12 mouse cellular contexts compared by ENCODE assay signal in genomic region chr5:118374968-118375367, GRCm38 (mm10).
DNase-seq lines count a peak whose midpoint lies in the region; ATAC-seq and TF ChIP-seq lines count a peak whose summit lies in the region.
"Had no signal": no experiment of that assay in that cellular context is flagged by ENCODE, and none has a peak within 500 bp of the region (broad histone marks: within the 10 kb centered on the region; RNA-seq: fewer than 3 reads in every experiment).

No protein-coding gene starts in this region.

- no peaks in the 10 kb centered on the region for H3K36me3 ChIP-seq in kidney, adult 2 months (ENCODE audit: control insufficient read depth, insufficient read depth, low read length)
- H3K36me3 ChIP-seq in kidney, embryonic 15.5 days: no peaks in the 10 kb centered on the region
- no peaks in the 10 kb centered on the region for H3K36me3 ChIP-seq in liver, embryonic 16.5 days (ENCODE audit: control insufficient read depth, insufficient read depth)
- no peaks in the 10 kb centered on the region for H3K36me3 ChIP-seq in forebrain, embryonic 16.5 days (ENCODE audit: control insufficient read depth, insufficient read depth)

- ATAC-seq in kidney, embryonic 15.5 days (replicated peaks; ENCODE audit: low FRiP score): no peak
- no peak for ATAC-seq in liver, embryonic 16.5 days (ENCODE audit: low read depth)
- no peak for ATAC-seq in forebrain, embryonic 16.5 days

- DNase-seq in kidney, adult 2 months: peak; percentile 52
- peak; percentile 20 to 35 for DNase-seq in kidney, adult 8-10 months
- DNase-seq in lung, postnatal 4 days: peak; percentile 60 to 85
- no peak for DNase-seq in frontal cortex, postnatal 14 days (ENCODE audit: low spot score in 2 of 2)
- DNase-seq: adrenal gland, postnatal 25 days; cerebellum, adult 18-20 months; gastrocnemius, postnatal 10 days; right cerebral cortex, postnatal 4 days had no signal

- H3K4me3 ChIP-seq in kidney, adult 2 months (ENCODE audit: insufficient read depth, low read depth, low read length): no peak overlapping the region
- H3K4me3 ChIP-seq in kidney, embryonic 15.5 days (replicated peaks): no peak overlapping the region
- no peak overlapping the region for H3K4me3 ChIP-seq in liver, embryonic 16.5 days (ENCODE audit: low read depth, low read length)
- H3K4me3 ChIP-seq in forebrain, embryonic 16.5 days (replicated peaks; ENCODE audit: low read length): no peak overlapping the region

- no peak overlapping the region for H3K9ac ChIP-seq in kidney, embryonic 15.5 days
- no peak overlapping the region for H3K9ac ChIP-seq in liver, embryonic 16.5 days (ENCODE audit: low read depth, low read length)
- H3K9ac ChIP-seq in forebrain, embryonic 16.5 days (replicated peaks; ENCODE audit: low read depth, low read length): no peak overlapping the region

- H3K4me1 ChIP-seq in kidney, adult 2 months (ENCODE audit: control insufficient read depth, insufficient read depth, low read length): 0 out of 2 replicates have a peak, but pooled peaks cover 3% of the 10 kb centered on the region
- peaks cover 56% of the 10 kb centered on the region for H3K4me1 ChIP-seq in kidney, embryonic 15.5 days
- H3K4me1 ChIP-seq in liver, embryonic 16.5 days (ENCODE audit: control insufficient read depth, low read depth, low read length): peaks cover 16% of the 10 kb centered on the region
- peaks cover 19% of the 10 kb centered on the region for H3K4me1 ChIP-seq in forebrain, embryonic 16.5 days (replicated peaks; ENCODE audit: control insufficient read depth, insufficient read depth, low read length)

- no peaks in the 10 kb centered on the region for H3K27me3 ChIP-seq in kidney, adult 2 months (replicated peaks; ENCODE audit: control insufficient read depth, insufficient read depth, low read length)
- H3K27me3 ChIP-seq in kidney, embryonic 15.5 days: peaks cover 33% of the 10 kb centered on the region
- peaks cover 10% of the 10 kb centered on the region for H3K27me3 ChIP-seq in liver, embryonic 16.5 days (ENCODE audit: control insufficient read depth, insufficient read depth, low read depth, low read length)
- H3K27me3 ChIP-seq in forebrain, embryonic 16.5 days (replicated peaks; ENCODE audit: control insufficient read depth, insufficient read depth, low read length): no peaks in the 10 kb centered on the region; the same call in 1 of the 2 replicates

- no peak for TF ChIP-seq CTCF in kidney, adult 2 months (conservative IDR thresholded peaks at IDR 0.05; ENCODE audit: insufficient read depth, insufficient read length, low read depth, low read length)

- 62% methylated on average over 2 of the region's 2 CpGs for WGBS in kidney, adult 2 months
- WGBS in kidney, embryonic 15.5 days: 62% methylated on average over 2 of the region's 2 CpGs
- WGBS in liver, embryonic 16.5 days (ENCODE audit: insufficient replicate concordance): 56% methylated on average over 2 of the region's 2 CpGs
- 75% methylated on average over 2 of the region's 2 CpGs for WGBS in forebrain, embryonic 16.5 days

- no peaks in the 10 kb centered on the region for H3K9me3 ChIP-seq in kidney, embryonic 15.5 days (replicated peaks)
- H3K9me3 ChIP-seq in liver, embryonic 16.5 days (replicated peaks; ENCODE audit: control insufficient read depth, low read length): no peaks in the 10 kb centered on the region
- no peaks in the 10 kb centered on the region for H3K9me3 ChIP-seq in forebrain, embryonic 16.5 days (ENCODE audit: control insufficient read depth, low read length)

- no peak for TF ChIP-seq POLR2A in kidney, adult 2 months (IDR thresholded peaks at IDR 0.05; ENCODE audit: low read depth, low read length)

- H3K27ac ChIP-seq in kidney, adult 2 months (ENCODE audit: insufficient read depth, low read depth, low read length): no peak overlapping the region; the same call in 1 of the 2 replicates
- no peak overlapping the region for H3K27ac ChIP-seq in kidney, embryonic 15.5 days
- H3K27ac ChIP-seq in liver, embryonic 16.5 days (ENCODE audit: low read length): peak overlapping the region; percentile 4; the same call in 1 of the 2 replicates
- no peak overlapping the region for H3K27ac ChIP-seq in forebrain, embryonic 16.5 days (ENCODE audit: low read length)
- H3K27ac ChIP-seq: kidney, postnatal 0 days had no signal

- H3K4me2 ChIP-seq in kidney, embryonic 15.5 days: no peak overlapping the region
- H3K4me2 ChIP-seq in liver, embryonic 16.5 days (ENCODE audit: low read depth, low read length): no peak overlapping the region
- no peak overlapping the region for H3K4me2 ChIP-seq in forebrain, embryonic 16.5 days (ENCODE audit: low read length)

Comparison
In these comparisons a context has a peak if more than half of its experiments do, and no peak if none do; other contexts are left out.
1. DNase-seq: peak in kidney, adult 2 months (single experiment), kidney, adult 8-10 months (2 of 2) and lung, postnatal 4 days (2 of 2); none in frontal cortex, postnatal 14 days (0 of 2).